ENCODE assay signal across 8 mouse cellular contexts in genomic region chr6:134220209-134220777, GRCm38 (mm10).
DNase-seq lines count a peak whose midpoint lies in the region; TF ChIP-seq lines count a peak whose summit lies in the region.

No protein-coding gene starts in this region.

- peak overlapping the region; percentile 5; the same call in 1 of the 2 replicates for H3K4me3 ChIP-seq in spleen, adult 2 months (ENCODE audit: extremely low read depth, insufficient read depth, insufficient read length)

- peaks cover 20% of the 10 kb centered on the region for H3K4me1 ChIP-seq in spleen, adult 2 months (ENCODE audit: control insufficient read depth, insufficient read depth, insufficient read length)

- no peak for TF ChIP-seq CTCF in spleen, adult 2 months (IDR thresholded peaks at IDR 0.05; ENCODE audit: extremely low read depth, insufficient read depth, insufficient read length, insufficient replicate concordance)

- peak; percentile 74 for DNase-seq in ovary, adult 18-20 months (ENCODE audit: low spot score)
- DNase-seq in ovary, postnatal 10 days (ENCODE audit: low spot score): no peak
- DNase-seq in c-Kit-positive CD71-negative TER-119-negative erythroid progenitor cells, embryonic 14.5 days (ENCODE audit: low read depth): peak; percentile 18
- DNase-seq in kidney, postnatal 25 days: peak; percentile 54 to 79
- peak; percentile 56 to 67 for DNase-seq in spleen, adult 2 months (ENCODE audit: low read depth in 1 of 2, low spot score in 2 of 2)
- no peak for DNase-seq in thymus, postnatal 36 days
- DNase-seq in left cerebral cortex, adult 8-10 months (ENCODE audit: low spot score in 2 of 2): no peak
- no peak for DNase-seq in frontal cortex, postnatal 10 days (ENCODE audit: low spot score in 2 of 2)

- no peak for TF ChIP-seq POLR2A in spleen, adult 2 months (IDR thresholded peaks at IDR 0.05; ENCODE audit: low read depth, low read length)

- peaks cover 3% of the 10 kb centered on the region; the same call in 1 of the 2 replicates for H3K36me3 ChIP-seq in spleen, adult 2 months (ENCODE audit: control insufficient read depth, insufficient read depth, low read length)

- 19% methylated on average over 13 of the region's 13 CpGs for WGBS in spleen, adult 2 months

- H3K27me3 ChIP-seq in spleen, adult 2 months (ENCODE audit: control insufficient read depth, insufficient read depth, low read length): no peaks in the 10 kb centered on the region

- H3K27ac ChIP-seq in spleen, adult 2 months (ENCODE audit: insufficient read depth, low read length): peak overlapping the region; percentile 75

Comparison
In these comparisons a context has a peak if more than half of its experiments do, and no peak if none do; other contexts are left out.
1. DNase-seq: peak in ovary, adult 18-20 months (single experiment), c-Kit-positive CD71-negative TER-119-negative erythroid progenitor cells, embryonic 14.5 days (single experiment), kidney, postnatal 25 days (2 of 2) and spleen, adult 2 months (2 of 2); none in ovary, postnatal 10 days (single experiment), thymus, postnatal 36 days (0 of 2), left cerebral cortex, adult 8-10 months (0 of 2) and frontal cortex, postnatal 10 days (0 of 2).